Mouse (Mus musculus) CH12.LX (cell line): ENCODE results near the gene Map3k9. TPM values are rescaled to one million over a fixed set of nuclear protein-coding genes. Genes with fewer than 3 reads are reported as not detected.

Experiments used
- DNase-seq: peaks from one replicate; pipeline ENCODE4 v3.0.0-alpha.2; 2013; ENCODE audit errors: extremely low read depth
- H3K27ac ChIP-seq: 2 replicates; pipeline ENCODE4 v1.5.1; 2012; ENCODE audit warnings: low read depth, mild to moderate bottlenecking, control low read depth, moderate library complexity; ENCODE audit not compliant: insufficient read depth
- H3K27me3 ChIP-seq: replicated peaks from 2 replicates; pipeline ENCODE3; 2012; ENCODE audit warnings: inconsistent platforms
- H3K36me3 ChIP-seq, 2 experiments: replicated peaks in 1 of 2; 2 replicates each; pipeline versions ENCODE3 to v1.6.1; 2012; ENCODE audit warnings: inconsistent platforms in 1 of 2, low read length in 1 of 2, mild to moderate bottlenecking in 1 of 2, mixed read lengths in 1 of 2, moderate library complexity in 1 of 2; ENCODE audit not compliant: control insufficient read depth in 1 of 2, insufficient read depth in 1 of 2
- H3K4me1 ChIP-seq, 2 experiments: 2 replicates each; pipeline ENCODE4 v1.6.1; 2012; ENCODE audit warnings: inconsistent platforms in 1 of 2, moderate library complexity in 1 of 2; ENCODE audit not compliant: insufficient read depth in 2 of 2, control insufficient read depth in 1 of 2
- H3K4me2 ChIP-seq: 2 replicates; pipeline ENCODE4 v1.6.1; 2012; ENCODE audit warnings: low read depth, mild to moderate bottlenecking, control low read depth; ENCODE audit not compliant: poor library complexity, insufficient read depth, severe bottlenecking
- H3K4me3 ChIP-seq, 3 experiments: fragments of 150-350 bp in 1 of 3; sonication (generic) in 1 of 3; replicated peaks in 1 of 3; 2 replicates each; pipeline versions ENCODE3 to v1.5.1; 2011 to 2012; ENCODE audit warnings: low read depth in 2 of 3, low read length in 2 of 3, mild to moderate bottlenecking in 2 of 3, moderate library complexity in 2 of 3, control low read depth in 1 of 3, improper control_type of control experiment in 1 of 3, inconsistent platforms in 1 of 3, mixed read lengths in 1 of 3; ENCODE audit not compliant: poor library complexity in 1 of 3
- H3K79me2 ChIP-seq: replicated peaks from 2 replicates; pipeline ENCODE4 v1.6.1; 2012; ENCODE audit warnings: mild to moderate bottlenecking, moderate library complexity; ENCODE audit not compliant: control insufficient read depth, poor library complexity, insufficient read depth, severe bottlenecking; ENCODE audit errors: extremely low read depth
- H3K9ac ChIP-seq: 2 replicates; pipeline ENCODE4 v1.6.1; 2012; ENCODE audit warnings: low read depth, mild to moderate bottlenecking, control low read depth, moderate library complexity; ENCODE audit not compliant: insufficient read depth
- H3K9me3 ChIP-seq: replicated peaks from 2 replicates; pipeline ENCODE3; 2012; ENCODE audit warnings: low read length, inconsistent platforms, mixed read lengths
- CHD1 ChIP-seq: IDR thresholded peaks from 2 replicates; pipeline ENCODE4 v1.6.1; 2012; ENCODE audit warnings: low read depth, low read length, improper control_type of control experiment, inconsistent platforms
- CHD2 ChIP-seq: IDR thresholded peaks from 2 replicates; pipeline ENCODE4 v1.6.1; 2011; ENCODE audit warnings: low read length, improper control_type of control experiment
- CTCF ChIP-seq, 2 experiments: IDR thresholded peaks in 1 of 2; conservative IDR thresholded peaks in 1 of 2; 2 replicates each; pipeline ENCODE4 v1.5.1; 2011 to 2012; ENCODE audit warnings: low read depth in 2 of 2, low read length in 2 of 2, improper control_type of control experiment in 1 of 2, inconsistent platforms in 1 of 2, mild to moderate bottlenecking in 1 of 2, moderate library complexity in 1 of 2
- E2F4 ChIP-seq: IDR thresholded peaks from 2 replicates; pipeline ENCODE4 v1.6.1; 2011; ENCODE audit warnings: low read depth, low read length, improper control_type of control experiment; ENCODE audit not compliant: insufficient replicate concordance
- ELF1 ChIP-seq: IDR thresholded peaks from 2 replicates; pipeline ENCODE4 v1.6.1; 2014; ENCODE audit warnings: low read depth, mild to moderate bottlenecking, inconsistent platforms, low read length, improper control_type of control experiment
- EP300 ChIP-seq: IDR thresholded peaks from 2 replicates; pipeline ENCODE4 v1.6.1; 2011; ENCODE audit warnings: low read length, improper control_type of control experiment
- ETS1 ChIP-seq: conservative IDR thresholded peaks from 2 replicates; pipeline ENCODE4 v1.6.1; 2012; ENCODE audit warnings: low read depth, mild to moderate bottlenecking, inconsistent platforms, low read length, improper control_type of control experiment, moderate library complexity
- IRF4 ChIP-seq: IDR thresholded peaks from 2 replicates; pipeline ENCODE4 v1.6.1; 2014; ENCODE audit warnings: low read depth, mild to moderate bottlenecking, inconsistent platforms, low read length, improper control_type of control experiment
- JUN ChIP-seq: IDR thresholded peaks from 2 replicates; pipeline ENCODE4 v1.6.1; 2011; ENCODE audit warnings: low read depth, mild to moderate bottlenecking, low read length, improper control_type of control experiment, moderate library complexity; ENCODE audit not compliant: insufficient read depth
- MAFK ChIP-seq: IDR thresholded peaks from 2 replicates; pipeline ENCODE4 v1.6.1; 2011; ENCODE audit warnings: low read length, improper control_type of control experiment; ENCODE audit not compliant: insufficient replicate concordance
- MAX ChIP-seq: IDR thresholded peaks from 2 replicates; pipeline ENCODE4 v1.6.1; 2011; ENCODE audit warnings: low read length, improper control_type of control experiment
- MXI1 ChIP-seq: IDR thresholded peaks from 2 replicates; pipeline ENCODE4 v1.6.1; 2011; ENCODE audit warnings: mild to moderate bottlenecking, low read depth, low read length, improper control_type of control experiment
- NELFE ChIP-seq: IDR thresholded peaks from 2 replicates; pipeline ENCODE4 v1.6.1; 2011; ENCODE audit warnings: low read depth, low read length, improper control_type of control experiment
- POLR2A ChIP-seq: IDR thresholded peaks from 2 replicates; pipeline ENCODE4 v1.6.1; 2011; ENCODE audit warnings: low read depth, mild to moderate bottlenecking, improper control_type of control experiment, low read length
- RAD21 ChIP-seq: IDR thresholded peaks from 2 replicates; pipeline ENCODE4 v1.6.1; 2011; ENCODE audit warnings: low read depth, mild to moderate bottlenecking, low read length, improper control_type of control experiment, moderate library complexity
- SIN3A ChIP-seq: IDR thresholded peaks from 2 replicates; pipeline ENCODE4 v1.6.1; 2012; ENCODE audit warnings: low read length, improper control_type of control experiment, inconsistent platforms
- SMC3 ChIP-seq: IDR thresholded peaks from 2 replicates; pipeline ENCODE4 v1.6.1; 2011; ENCODE audit warnings: low read depth, low read length, improper control_type of control experiment
- ZC3H11A ChIP-seq: IDR thresholded peaks from 2 replicates; pipeline ENCODE4 v1.6.1; 2012; ENCODE audit warnings: low read depth, mild to moderate bottlenecking, inconsistent platforms, low read length, improper control_type of control experiment
- ZKSCAN1 ChIP-seq: IDR thresholded peaks from 2 replicates; pipeline ENCODE4 v1.6.1; 2012; ENCODE audit warnings: low read depth, inconsistent platforms, low read length, improper control_type of control experiment, borderline replicate concordance
- ZNF384 ChIP-seq: IDR thresholded peaks from 2 replicates; pipeline ENCODE4 v1.6.1; 2012; ENCODE audit warnings: low read depth, low read length, improper control_type of control experiment, inconsistent platforms
- dilution Hi-C: fragments of 300-500 bp; cut with MboI; formaldehyde crosslinking; loops from 2 replicates; pipeline ENCODE4 v1.14.3; 2020; ENCODE audit warnings: low sequenced_read_pairs; ENCODE audit not compliant: extremely low pct_unique_long_range_greater_than_20kb, extremely low pct_ligation_motif_present
- in situ Hi-C: fragments of 300-500 bp; cut with MboI; formaldehyde crosslinking; loops from 3 replicates; pipeline ENCODE4 v1.14.3; 2019; ENCODE audit warnings: low sequenced_read_pairs, low pct_ligation_motif_present, low pct_unique_long_range_greater_than_20kb, mixed read lengths
- polyA plus RNA-seq: library from polyadenylated mRNA; unstranded; fragments of >175 nt; gene quantifications from 2 replicates; pipeline ENCODE4 v1.2.1, GENCODE M21; 2012; ENCODE audit warnings: low read depth; ENCODE audit not compliant: insufficient read length
- total RNA-seq, 2 experiments: library from RNA; depleted of rRNA; stranded (reverse); fragments of 300-350 nt in 1 of 2; fragments of >200 nt in 1 of 2; gene quantifications; 2 replicates each; pipeline ENCODE4 v1.2.3; 2012 to 2014

Gene Map3k9
- total and polyA plus RNA-seq, 3 experiments = 0.13 to 0.38 TPM; not detected in 1

DNA sequence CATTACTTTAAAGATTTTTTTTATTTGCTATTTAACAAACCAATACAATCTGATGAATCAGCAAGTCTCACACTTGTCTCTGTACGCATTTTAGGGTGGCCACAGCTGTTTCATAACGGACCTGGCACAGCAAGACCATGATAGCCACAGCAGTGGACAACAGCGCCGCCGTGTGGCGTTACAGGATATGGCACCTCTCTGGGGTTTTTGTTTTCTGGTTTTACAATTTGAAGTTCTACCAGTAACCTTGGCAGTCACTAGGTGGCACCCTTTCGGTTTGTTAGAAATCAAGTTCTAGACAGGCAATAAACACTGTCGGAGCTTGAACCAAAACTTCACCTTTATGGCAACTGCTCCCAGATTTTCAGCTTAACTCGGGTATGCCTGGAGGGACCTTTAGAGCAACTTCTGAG, 7.7 kb upstream of the Map3k9 start:
- H3K4me3 ChIP-seq = peak overlapping the region in 1 of 3 experiments; percentile 28
- peaks cover 5 to 20% of the 10 kb centered on the region in 2 experiments; a peak in 2 of 4 replicates for H3K4me1 ChIP-seq
- H3K4me2 ChIP-seq = peak overlapping the region; percentile 65; the same call in 1 of the 2 replicates
- H3K27ac ChIP-seq = no peak overlapping the region
- H3K9ac ChIP-seq = peak overlapping the region; percentile 31; the same call in 1 of the 2 replicates
- no peaks in the 10 kb centered on the region for H3K9me3 ChIP-seq
- in situ Hi-C loops (loop anchor here (5.0 to 10.0 kb wide), 2 partner anchors 54 to 171 kb away; no protein-coding TSS in a partner anchor), dilution Hi-C loops (no loop called here)
- no peak for TF ChIP-seq POLR2A
- TF ChIP-seq CHD2 = no peak
- TF ChIP-seq CTCF (conservative IDR thresholded peaks at IDR 0.05 in 1 of 2, IDR thresholded peaks at IDR 0.05 in 1 of 2; ENCODE audit: low read depth in 2 of 2, low read length in 2 of 2) = peak; percentile 100
- peak; percentile 85 for TF ChIP-seq ZC3H11A
- TF ChIP-seq MAX = no peak
- 0 out of 2 replicates have a peak, but pooled peaks have one; percentile 30 for TF ChIP-seq ETS1
- TF ChIP-seq MAFK = peak; percentile 99
- peak; percentile 29; the same call in 1 of the 2 replicates for TF ChIP-seq SIN3A
- TF ChIP-seq JUN = no peak
- TF ChIP-seq E2F4 = no peak
- peak; percentile 95 for TF ChIP-seq SMC3
- TF ChIP-seq ELF1 = 0 out of 2 replicates have a peak, but pooled peaks have one; percentile 8
- TF ChIP-seq EP300 = no peak
- TF ChIP-seq IRF4 = peak; percentile 64
- no peak for TF ChIP-seq MXI1
- TF ChIP-seq ZKSCAN1 = no peak
- peak; percentile 69 for TF ChIP-seq NELFE
- no peak for TF ChIP-seq CHD1
- DNase-seq = peak; percentile 93
- H3K36me3 ChIP-seq = no peaks in the 10 kb centered on the region
- H3K79me2 ChIP-seq = no peaks in the 10 kb centered on the region
- peaks cover under 1% of the 10 kb centered on the region for H3K27me3 ChIP-seq

GRCm38 (mm10) chr12:81787262-81787661, 6.3 kb upstream of the Map3k9 start:
- no peaks in the 10 kb centered on the region for H3K36me3 ChIP-seq
- H3K27me3 ChIP-seq = peaks cover 12% of the 10 kb centered on the region
- no peaks in the 10 kb centered on the region for H3K79me2 ChIP-seq
- no peak for DNase-seq
- TF ChIP-seq CTCF (conservative IDR thresholded peaks at IDR 0.05 in 1 of 2, IDR thresholded peaks at IDR 0.05 in 1 of 2; ENCODE audit: low read depth in 2 of 2, low read length in 2 of 2) = peak; percentile 40 to 49; a peak in 3 of 4 replicates
- peak; percentile 11 for TF ChIP-seq RAD21
- TF ChIP-seq ZNF384 = no peak
- TF ChIP-seq SMC3 = peak; percentile 40
- dilution Hi-C loops = no loop called here
- no peak overlapping the region for H3K27ac ChIP-seq
- H3K4me1 ChIP-seq = peaks cover under 1 to 8% of the 10 kb centered on the region in 2 experiments; a peak in 2 of 4 replicates
- in situ Hi-C loops = loop anchor here (5.0 to 10.0 kb wide), 2 partner anchors 52 to 170 kb away; no protein-coding TSS in a partner anchor
- no peak overlapping the region for H3K4me2 ChIP-seq
- no peak overlapping the region for H3K4me3 ChIP-seq
- no peaks in the 10 kb centered on the region for H3K9me3 ChIP-seq
- no peak overlapping the region for H3K9ac ChIP-seq
